Mouse (Mus musculus): ENCODE measurements around the gene Defa2. TPM values are rescaled to one million over a fixed set of nuclear protein-coding genes. Genes with fewer than 3 reads are reported as not detected.

Defa2 gene
- not detected for polyA plus RNA-seq (2015; fragmentation: Illumina TruSeq; extraction: RNeasy Lipid Tissue Mini Kit (QIAGEN cat#74804); ENCODE audit: insufficient read depth, low replicate concordance)

GRCm38 (mm10) chr8:21378215-21378614 lies at the start of gene Defa2:
TSS of gene Defa2 (plus strand) at chr8:21378515.

GRCm38 (mm10) chr8:21391511-21391910 lies 13.2 kb downstream of the Defa2 start, which contains the start of gene Defa33:
TSS of gene Defa33 (plus strand) at chr8:21391811.

GRCm38 (mm10) chr8:21427111-21427510 lies 48.8 kb downstream of the Defa2 start, which contains the start of gene Defa36:
TSS of gene Defa36 (plus strand) at chr8:21427411.

Other genes starting within 250 kb of the Defa2 start
- gene Defa30, start 243.9 kb upstream of the Defa2 start, polyA plus RNA-seq (2015; fragmentation: Illumina TruSeq; extraction: RNeasy Lipid Tissue Mini Kit (QIAGEN cat#74804); ENCODE audit: insufficient read depth, low replicate concordance) = not detected
- not detected for gene Defa22, start 216.2 kb upstream of the Defa2 start, polyA plus RNA-seq (2015; fragmentation: Illumina TruSeq; extraction: RNeasy Lipid Tissue Mini Kit (QIAGEN cat#74804); ENCODE audit: insufficient read depth, low replicate concordance)
- not detected for gene Defa31, start 186.9 kb upstream of the Defa2 start, polyA plus RNA-seq (2015; fragmentation: Illumina TruSeq; extraction: RNeasy Lipid Tissue Mini Kit (QIAGEN cat#74804); ENCODE audit: insufficient read depth, low replicate concordance)
- gene Gm15293, start 177.0 kb upstream of the Defa2 start, polyA plus RNA-seq (2015; fragmentation: Illumina TruSeq; extraction: RNeasy Lipid Tissue Mini Kit (QIAGEN cat#74804); ENCODE audit: insufficient read depth, low replicate concordance) = not detected
- not detected for gene Gm15292, start 128.8 kb upstream of the Defa2 start, polyA plus RNA-seq (2015; fragmentation: Illumina TruSeq; extraction: RNeasy Lipid Tissue Mini Kit (QIAGEN cat#74804); ENCODE audit: insufficient read depth, low replicate concordance)
- gene Defa27, start 63.0 kb upstream of the Defa2 start, polyA plus RNA-seq (2015; fragmentation: Illumina TruSeq; extraction: RNeasy Lipid Tissue Mini Kit (QIAGEN cat#74804); ENCODE audit: insufficient read depth, low replicate concordance) = not detected
- not detected for gene Defa29, start 51.5 kb upstream of the Defa2 start, polyA plus RNA-seq (2015; fragmentation: Illumina TruSeq; extraction: RNeasy Lipid Tissue Mini Kit (QIAGEN cat#74804); ENCODE audit: insufficient read depth, low replicate concordance)
- not detected for gene Defa33, start 13.3 kb downstream of the Defa2 start, polyA plus RNA-seq (2015; fragmentation: Illumina TruSeq; extraction: RNeasy Lipid Tissue Mini Kit (QIAGEN cat#74804); ENCODE audit: insufficient read depth, low replicate concordance)
- gene Defa36, start 48.9 kb downstream of the Defa2 start, polyA plus RNA-seq (2015; fragmentation: Illumina TruSeq; extraction: RNeasy Lipid Tissue Mini Kit (QIAGEN cat#74804); ENCODE audit: insufficient read depth, low replicate concordance) = not detected
- not detected for gene Gm7849, start 78.0 kb downstream of the Defa2 start, polyA plus RNA-seq (2015; fragmentation: Illumina TruSeq; extraction: RNeasy Lipid Tissue Mini Kit (QIAGEN cat#74804); ENCODE audit: insufficient read depth, low replicate concordance)
- not detected for gene Defa20, start 130.7 kb downstream of the Defa2 start, polyA plus RNA-seq (2015; fragmentation: Illumina TruSeq; extraction: RNeasy Lipid Tissue Mini Kit (QIAGEN cat#74804); ENCODE audit: insufficient read depth, low replicate concordance)
- not detected for gene Defa32, start 150.5 kb downstream of the Defa2 start, polyA plus RNA-seq (2015; fragmentation: Illumina TruSeq; extraction: RNeasy Lipid Tissue Mini Kit (QIAGEN cat#74804); ENCODE audit: insufficient read depth, low replicate concordance)
- gene Defa37, start 186.9 kb downstream of the Defa2 start, polyA plus RNA-seq (2015; fragmentation: Illumina TruSeq; extraction: RNeasy Lipid Tissue Mini Kit (QIAGEN cat#74804); ENCODE audit: insufficient read depth, low replicate concordance) = not detected
- not detected for gene Defa28, start 204.5 kb downstream of the Defa2 start, polyA plus RNA-seq (2015; fragmentation: Illumina TruSeq; extraction: RNeasy Lipid Tissue Mini Kit (QIAGEN cat#74804); ENCODE audit: insufficient read depth, low replicate concordance)
- not detected for gene Gm7861, start 216.0 kb downstream of the Defa2 start, polyA plus RNA-seq (2015; fragmentation: Illumina TruSeq; extraction: RNeasy Lipid Tissue Mini Kit (QIAGEN cat#74804); ENCODE audit: insufficient read depth, low replicate concordance)
- gene Defa26, start 239.7 kb downstream of the Defa2 start, polyA plus RNA-seq (2015; fragmentation: Illumina TruSeq; extraction: RNeasy Lipid Tissue Mini Kit (QIAGEN cat#74804); ENCODE audit: insufficient read depth, low replicate concordance) = not detected

Measured in spleen, adult 10 weeks (tissue).